Mouse (Mus musculus) limb, embryonic 11.5 days (tissue): ENCODE data around the gene Prcc. TPM values are rescaled to one million over a fixed set of nuclear protein-coding genes. Genes with fewer than 3 reads are reported as not detected.
A peak's percentile ranks its signal among the peaks of the same experiment; 100 is the strongest.
"Not testable (repeated sequence)": the region's sequence is repeated elsewhere in the genome, so short reads cannot be mapped to it uniquely, and the experiment has no call there.

ENCODE experiments used
- ATAC-seq: fragments of 200-750 bp; cut with Nextera tagmentation; 2 replicates; pipeline ENCODE4 v1.8.0; 2017; ENCODE audit warnings: low read depth; ENCODE audit not compliant: insufficient number of reproducible peaks, low FRiP score, low TSS enrichment
- DNase-seq: peaks from one replicate; pipeline ENCODE4 v3.0.0-alpha.2; 2015; ENCODE audit warnings: low spot score
- H3K27ac ChIP-seq: fragments of 300-500 bp; sonication (generic); replicated peaks from 2 replicates; pipeline ENCODE4 v1.5.1; 2014; ENCODE audit warnings: low read depth, mild to moderate bottlenecking, low read length
- H3K27me3 ChIP-seq: fragments of 300-500 bp; sonication (generic); 2 replicates; pipeline ENCODE4 v1.6.1; 2014; ENCODE audit warnings: mild to moderate bottlenecking, low read length, mixed read lengths; ENCODE audit not compliant: control insufficient read depth, insufficient read depth
- H3K36me3 ChIP-seq: fragments of 300-500 bp; sonication (generic); 2 replicates; pipeline ENCODE4 v1.6.1; 2014; ENCODE audit warnings: mild to moderate bottlenecking, low read length, moderate library complexity, mixed read lengths; ENCODE audit not compliant: control insufficient read depth, insufficient read depth
- H3K4me1 ChIP-seq: fragments of 300-500 bp; sonication (generic); 2 replicates; pipeline ENCODE4 v1.6.1; 2014; ENCODE audit warnings: low read length, mixed read lengths; ENCODE audit not compliant: control insufficient read depth, insufficient read depth
- H3K4me2 ChIP-seq: fragments of 300-500 bp; sonication (generic); 2 replicates; pipeline ENCODE4 v1.6.1; 2014; ENCODE audit warnings: low read depth, mild to moderate bottlenecking, moderate library complexity; ENCODE audit not compliant: severe bottlenecking
- H3K4me3 ChIP-seq: fragments of 300-500 bp; sonication (generic); 2 replicates; pipeline ENCODE4 v1.5.1; 2014; ENCODE audit warnings: low read depth, low read length
- H3K9ac ChIP-seq: fragments of 300-500 bp; sonication (generic); 2 replicates; pipeline ENCODE4 v1.6.1; 2014; ENCODE audit warnings: mild to moderate bottlenecking, low read length
- H3K9me3 ChIP-seq: fragments of 300-500 bp; sonication (generic); 2 replicates; pipeline ENCODE4 v1.6.1; 2016; ENCODE audit warnings: low read length; ENCODE audit not compliant: control insufficient read depth
- WGBS: fragments of 180-500 bp; shearing (Covaris S2); extraction: QIAGEN DNeasy Blood & Tissue Kit; methylation state at CpG from one replicate; pipeline ENCODE4 v1.1.7; 2014; 5-methylcytosine and 5-hydroxymethylcytosine counted together
- polyA plus RNA-seq: library from polyadenylated mRNA; unstranded; fragments of >200 nt; fragmentation: Nextera tagmentation; extraction: Ambion mirVana; gene quantifications from 2 replicates; pipeline ENCODE4 v1.2.1, GENCODE M21; 2014

Gene Prcc
- polyA plus RNA-seq, 1 experiment from 2014 or later, result 24.4 TPM

- no peak overlapping the region for H3K4me3 ChIP-seq
- no peak overlapping the region for H3K27ac ChIP-seq
- no peaks in the 10 kb centered on the region for H3K9me3 ChIP-seq
- ATAC-seq, result no peak
- H3K4me1 ChIP-seq, result no peaks in the 10 kb centered on the region
- 94% methylated on average over 4 of the region's 4 CpGs for WGBS
- no peak overlapping the region for H3K4me2 ChIP-seq
- H3K27me3 ChIP-seq, result no peaks in the 10 kb centered on the region
- peaks cover 3% of the 10 kb centered on the region; the same call in 1 of the 2 replicates for H3K36me3 ChIP-seq
- DNase-seq, result no peak
- no peak overlapping the region for H3K9ac ChIP-seq
Observed at GRCm38 (mm10) chr3:87877730-87878129, 7.7 kb downstream of the Prcc start.

- not testable (repeated sequence) for ATAC-seq, H3K9me3 ChIP-seq, H3K4me3 ChIP-seq, H3K27me3 ChIP-seq, H3K4me2 ChIP-seq, DNase-seq, H3K9ac ChIP-seq, H3K27ac ChIP-seq, H3K4me1 ChIP-seq
- peaks cover 24% of the 10 kb centered on the region for H3K36me3 ChIP-seq
- WGBS, result 92% methylated on average over 4 of the region's 4 CpGs
Observed at GRCm38 (mm10) chr3:87864111-87864510, 21.3 kb downstream of the Prcc start.

- DNase-seq (peak; percentile 66), ATAC-seq (no peak)
- Histone ChIP-seq H3K4me1 (no peaks in the 10 kb centered on the region), H3K9me3 (no peaks in the 10 kb centered on the region), H3K36me3 (peaks cover 24% of the 10 kb centered on the region), H3K4me2 (no peak overlapping the region), H3K27ac (no peak overlapping the region), H3K9ac (no peak overlapping the region), H3K27me3 (no peaks in the 10 kb centered on the region), H3K4me3 (no peak overlapping the region)
- 41% methylated on average over 3 of the region's 3 CpGs for WGBS
Observed at GRCm38 (mm10) chr3:87859813-87860212, 25.6 kb downstream of the Prcc start.

- Histone ChIP-seq H3K9me3 (no peaks in the 10 kb centered on the region), H3K27me3 (no peaks in the 10 kb centered on the region), H3K36me3 (peaks cover 17% of the 10 kb centered on the region), H3K4me3 (no peak overlapping the region), H3K4me1 (no peaks in the 10 kb centered on the region), H3K27ac (no peak overlapping the region), H3K9ac (no peak overlapping the region), H3K4me2 (no peak overlapping the region)
- DNase-seq (no peak), ATAC-seq (no peak)
- 73% methylated on average over 8 of the region's 8 CpGs for WGBS
Observed at GRCm38 (mm10) chr3:87857666-87858065, 27.7 kb downstream of the Prcc start.

GRCm38 (mm10) chr3:87855936-87856335, 29.5 kb downstream of the Prcc start:
- Histone ChIP-seq H3K27me3 (no peaks in the 10 kb centered on the region), H3K9me3 (no peaks in the 10 kb centered on the region), H3K9ac (no peak overlapping the region), H3K27ac (no peak overlapping the region), H3K4me2 (no peak overlapping the region), H3K4me1 (no peaks in the 10 kb centered on the region), H3K4me3 (no peak overlapping the region), H3K36me3 (peaks cover 15% of the 10 kb centered on the region)
- ATAC-seq (no peak), DNase-seq (no peak)
- WGBS, result 93% methylated on average over 8 of the region's 8 CpGs

- DNase-seq (no peak), ATAC-seq (no peak)
- 45% methylated on average over 7 of the region's 7 CpGs for WGBS
- Histone ChIP-seq H3K27ac (no peak overlapping the region), H3K4me3 (no peak overlapping the region), H3K27me3 (no peaks in the 10 kb centered on the region), H3K9ac (no peak overlapping the region), H3K4me1 (no peaks in the 10 kb centered on the region), H3K36me3 (peaks cover 15% of the 10 kb centered on the region), H3K9me3 (no peaks in the 10 kb centered on the region), H3K4me2 (no peak overlapping the region)
Observed at GRCm38 (mm10) chr3:87854795-87855568, 30.4 kb downstream of the Prcc start.

- H3K4me3 ChIP-seq, result no peak overlapping the region
- H3K9me3 ChIP-seq, result no peaks in the 10 kb centered on the region
- H3K27me3 ChIP-seq, result no peaks in the 10 kb centered on the region
- no peak overlapping the region for H3K9ac ChIP-seq
- 80% methylated on average over 14 of the region's 14 CpGs for WGBS
- H3K36me3 ChIP-seq, result no peaks in the 10 kb centered on the region
- no peak for ATAC-seq
- H3K4me1 ChIP-seq, result no peaks in the 10 kb centered on the region
- no peak for DNase-seq
- H3K4me2 ChIP-seq, result no peak overlapping the region
- no peak overlapping the region for H3K27ac ChIP-seq
Observed at GRCm38 (mm10) chr3:87849117-87849516, 36.3 kb downstream of the Prcc start.

GRCm38 (mm10) chr3:87847680-87848079, 37.7 kb downstream of the Prcc start:
- 75% methylated on average over 5 of the region's 5 CpGs for whole genome bisulfite sequencing
- DNase-seq (no peak), ATAC-seq (no peak)
- Histone ChIP-seq H3K9me3 (no peaks in the 10 kb centered on the region), H3K27ac (no peak overlapping the region), H3K4me2 (no peak overlapping the region), H3K4me1 (no peaks in the 10 kb centered on the region), H3K36me3 (no peaks in the 10 kb centered on the region), H3K9ac (no peak overlapping the region), H3K27me3 (no peaks in the 10 kb centered on the region), H3K4me3 (no peak overlapping the region)

- Histone ChIP-seq H3K4me2 (no peak within 1 kb of the TSS), H3K4me3 (no peak within 1 kb of the TSS), H3K27me3 (no peaks in the 10 kb centered on the region), H3K36me3 (no peaks in the 10 kb centered on the region), H3K9ac (no peak within 1 kb of the TSS), H3K4me1 (no peaks in the 10 kb centered on the region), H3K9me3 (no peaks in the 10 kb centered on the region), H3K27ac (no peak within 1 kb of the TSS)
- ATAC-seq (no peak), DNase-seq (no peak)
- WGBS, result 76% methylated on average over 7 of the region's 7 CpGs
Observed at GRCm38 (mm10) chr3:87846650-87847110, 38.7 kb downstream of the Prcc start, which contains the start of gene Sh2d2a. Sh2d2a (plus strand) TSS chr3:87846755.
